Mouse (Mus musculus): ENCODE results near the gene Gm20547.

DNA sequence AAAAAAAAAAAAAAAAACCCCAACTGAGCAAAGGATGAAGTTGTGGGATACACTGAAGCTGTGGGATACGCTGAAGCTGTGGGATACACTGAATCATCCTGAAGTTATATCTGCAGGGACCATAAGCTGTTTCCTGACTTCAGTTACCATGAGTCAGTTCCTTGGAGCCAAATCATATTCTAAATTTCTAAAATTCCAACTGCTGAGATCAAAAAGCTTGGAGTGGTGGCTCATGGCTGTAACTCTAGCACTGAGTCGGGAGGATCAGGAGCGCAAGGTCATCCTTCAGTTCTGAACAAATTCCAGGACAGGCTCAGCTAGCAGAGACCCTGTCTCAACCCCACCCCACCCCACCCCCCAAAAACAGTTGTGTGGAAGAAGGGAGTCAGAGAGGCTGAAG, 3.8 kb upstream of the Gm20547 start:
- TF ChIP-seq CTCF (IDR thresholded peaks at IDR 0.05; ENCODE audit: low read depth) (no peak), EP300 (optimal IDR thresholded peaks at IDR 0.05) (no peak)
